Mouse (Mus musculus) kidney, adult 10 weeks (tissue): ENCODE data around the gene Mbd5. TPM values are rescaled to one million over a fixed set of nuclear protein-coding genes. Genes with fewer than 3 reads are reported as not detected.

ENCODE experiments used
- polyA plus RNA-seq: library from polyadenylated mRNA; stranded (reverse); fragments of 350-450 nt; fragmentation: Illumina TruSeq; extraction: RNeasy Lipid Tissue Mini Kit (QIAGEN cat#74804); gene quantifications from one replicate; pipeline ENCODE4 v1.2.3, GENCODE M21; 2014; ENCODE audit warnings: low read depth, low replicate concordance

Mbd5 gene
- 31.0 TPM for polyA plus RNA-seq

DNA sequence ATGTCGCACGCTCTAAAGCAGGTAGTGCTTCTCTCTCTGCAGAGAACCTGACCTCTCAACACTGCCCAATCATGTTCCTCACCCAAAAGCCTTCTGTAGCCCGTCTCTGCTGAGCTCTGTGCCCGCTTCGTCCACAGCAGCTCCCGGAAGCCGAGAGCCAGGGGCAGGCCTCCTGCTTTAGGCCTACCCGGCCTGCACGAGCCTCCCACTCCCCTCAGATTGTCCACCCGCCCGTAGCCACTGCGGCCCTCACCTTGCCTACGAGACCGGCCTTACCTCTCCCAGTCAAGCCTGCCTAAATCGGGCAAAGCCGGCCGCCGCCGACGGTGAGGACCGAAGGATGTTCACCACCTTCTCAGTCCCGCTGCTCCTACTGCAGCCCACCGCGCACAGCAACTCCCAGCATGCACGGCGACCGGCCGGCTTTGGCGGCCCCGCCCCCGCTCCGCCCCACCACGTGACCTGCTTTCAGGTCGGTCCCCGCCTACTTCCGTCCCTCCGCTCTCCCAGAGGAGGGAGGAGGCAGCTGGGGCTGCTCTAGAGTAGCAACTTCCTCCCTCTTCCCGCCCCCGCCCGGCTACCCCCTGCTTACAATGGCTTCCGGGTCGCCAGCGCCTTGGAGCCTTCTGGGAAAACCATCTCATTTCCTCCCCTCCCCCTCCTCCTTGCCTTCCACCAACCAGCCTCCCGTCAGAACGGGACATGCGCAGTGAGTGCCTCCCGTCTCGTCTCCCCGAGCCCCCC lies at the start of gene Mbd5:
TSS of gene Mbd5 (plus strand) at position 668 of the 744 bp plus-strand sequence.

DNA sequence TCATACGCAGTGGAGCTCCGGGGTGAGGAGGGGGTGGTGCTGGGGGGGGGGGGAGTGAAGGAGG lies 776 bp downstream of the Mbd5 start, which contains the start of gene Orc4:
TSS of gene Orc4 (minus strand) at position 26 of the 64 bp plus-strand sequence.

Other genes with a start within 250 kb of the Mbd5 start
- 51.9 TPM for gene Acvr2a, start 135.4 kb upstream of the Mbd5 start, polyA plus RNA-seq
- 181 TPM for gene Orc4, start 769 bp downstream of the Mbd5 start, polyA plus RNA-seq